Mouse (Mus musculus): ENCODE data around the gene Timp4.

DNA sequence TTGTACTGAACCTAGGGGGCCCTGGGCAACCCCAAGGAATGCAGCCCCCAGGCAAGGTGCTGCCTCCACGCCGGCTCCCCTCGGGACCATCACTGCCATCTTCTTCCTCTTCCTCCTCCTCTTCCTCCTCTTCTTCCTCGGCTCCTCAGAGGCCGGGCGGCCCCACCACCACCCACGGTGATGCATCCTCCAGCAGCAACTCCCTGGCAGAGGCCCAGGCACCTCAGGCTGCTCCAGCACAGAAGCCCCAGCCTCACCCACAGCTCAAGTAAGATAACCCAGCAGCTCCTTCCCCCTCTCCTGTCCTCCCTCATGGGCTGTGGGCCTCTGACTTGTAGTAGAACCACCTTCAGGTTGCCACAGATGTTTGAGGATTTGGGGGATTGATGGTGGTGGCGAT, 26.1 kb upstream of the Timp4 start:
- no peak for TF ChIP-seq CTCF (IDR thresholded peaks at IDR 0.05; ENCODE audit: control insufficient read depth, insufficient read depth, insufficient replicate concordance, low read depth, low read length)
- no peak for TF ChIP-seq POLR2A (IDR thresholded peaks at IDR 0.05; ENCODE audit: control insufficient read depth, low read depth, low read length)
